Mouse (Mus musculus) forebrain, embryonic 12.5 days (tissue): ENCODE measurements at regions not wholly inside any gene's neighbourhood (a gene's known extent, or its start where the extent isn't known, plus 50 kb on each side); places are given as distances from the start of the nearest gene placed in this dataset.

Source experiments
- ATAC-seq: fragments of 200-750 bp; cut with Nextera tagmentation; 2 replicates; pipeline ENCODE4 v1.8.0; 2017; ENCODE audit warnings: moderate TSS enrichment; ENCODE audit not compliant: low FRiP score
- H3K27ac ChIP-seq: fragments of 300-500 bp; sonication (generic); 2 replicates; pipeline ENCODE4 v1.5.1; 2016; ENCODE audit warnings: mild to moderate bottlenecking
- H3K27me3 ChIP-seq: fragments of 300-500 bp; sonication (generic); 2 replicates; pipeline ENCODE4 v1.6.1; 2016; ENCODE audit warnings: mild to moderate bottlenecking
- H3K36me3 ChIP-seq: fragments of 300-500 bp; sonication (generic); replicated peaks from 2 replicates; pipeline ENCODE4 v1.6.1; 2016; ENCODE audit warnings: mild to moderate bottlenecking
- H3K4me1 ChIP-seq: fragments of 300-500 bp; sonication (generic); 2 replicates; pipeline ENCODE4 v1.6.1; 2016
- H3K4me2 ChIP-seq: fragments of 300-500 bp; sonication (generic); 2 replicates; pipeline ENCODE4 v1.6.1; 2016; ENCODE audit warnings: mild to moderate bottlenecking, moderate library complexity
- H3K4me3 ChIP-seq: fragments of 300-500 bp; sonication (generic); replicated peaks from 2 replicates; pipeline ENCODE4 v1.5.1; 2016; ENCODE audit warnings: mild to moderate bottlenecking
- H3K9ac ChIP-seq: fragments of 300-500 bp; sonication (generic); 2 replicates; pipeline ENCODE4 v1.6.1; 2016; ENCODE audit warnings: mild to moderate bottlenecking
- H3K9me3 ChIP-seq: fragments of 300-500 bp; sonication (generic); 2 replicates; pipeline ENCODE4 v1.6.1; 2016
- WGBS: fragments of 180-500 bp; shearing (Covaris S2); methylation state at CpG from one replicate; pipeline ENCODE4 v1.1.7; 2016; 5-methylcytosine and 5-hydroxymethylcytosine counted together

- Histone ChIP-seq H3K9me3 (no peaks in the 10 kb centered on the region), H3K27ac (no peak overlapping the region), H3K4me2 (no peak overlapping the region), H3K4me1 (no peaks in the 10 kb centered on the region), H3K9ac (peak overlapping the region; percentile 18; the same call in 1 of the 2 replicates), H3K4me3 (no peak overlapping the region), H3K36me3 (no peaks in the 10 kb centered on the region), H3K27me3 (peaks cover 11% of the 10 kb centered on the region; the same call in 1 of the 2 replicates)
- no peak for ATAC-seq
- 79% methylated on average over 10 of the region's 10 CpGs for WGBS
Observed at GRCm38 (mm10) chr4:154756740-154757446, 80.4 kb upstream of the Ttc34 start.

GRCm38 (mm10) chr4:154759881-154760280 lies 77.4 kb upstream of the Ttc34 start:
- no peak overlapping the region for H3K4me2 ChIP-seq
- no peak overlapping the region for H3K27ac ChIP-seq
- no peaks in the 10 kb centered on the region for H3K36me3 ChIP-seq
- 85% methylated on average over 1 of the region's 1 CpGs for WGBS
- no peaks in the 10 kb centered on the region for H3K4me1 ChIP-seq
- H3K9ac ChIP-seq: no peak overlapping the region
- H3K4me3 ChIP-seq: no peak overlapping the region
- no peaks in the 10 kb centered on the region for H3K9me3 ChIP-seq
- ATAC-seq: no peak
- H3K27me3 ChIP-seq: peaks cover 6% of the 10 kb centered on the region; the same call in 1 of the 2 replicates

DNA sequence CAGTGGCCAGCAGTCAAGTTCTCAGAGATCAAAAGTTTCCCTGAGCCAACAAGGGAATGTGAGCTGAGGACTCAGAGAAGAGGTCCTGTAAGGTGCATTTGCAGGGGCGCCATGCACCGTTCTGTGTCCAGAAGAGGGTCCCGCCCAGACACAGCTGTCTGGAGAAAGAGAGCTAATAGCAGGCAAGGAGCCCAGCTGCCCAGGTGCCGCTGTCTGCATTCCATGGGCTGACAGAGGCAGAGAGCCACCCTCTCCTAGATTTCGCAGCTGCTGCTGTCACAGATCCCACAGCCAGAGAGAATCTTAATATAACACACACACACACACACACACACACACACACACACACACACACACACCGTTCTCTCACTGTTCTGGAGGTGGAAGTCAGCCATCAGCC lies 73.0 kb upstream of the Ttc34 start:
- no peak overlapping the region for H3K9ac ChIP-seq

DNA sequence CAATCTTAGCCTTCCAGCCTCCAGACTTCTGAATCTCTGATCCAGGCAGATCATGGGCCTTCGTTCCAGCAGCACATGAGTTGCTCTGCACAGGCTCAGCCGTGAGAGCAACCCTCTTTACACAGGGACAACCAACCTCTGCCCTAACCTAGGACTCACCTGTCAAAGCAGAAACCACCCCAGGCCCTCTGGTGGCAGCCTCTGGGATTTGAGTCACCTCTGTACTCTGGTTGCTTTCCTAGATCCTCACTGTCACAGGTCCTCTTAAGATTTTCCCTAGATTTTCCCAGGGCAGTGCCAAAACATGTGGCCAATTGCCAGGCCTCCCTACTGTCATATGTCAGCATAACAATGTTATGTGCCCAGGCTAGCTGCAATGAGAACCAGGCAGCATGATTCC lies 71.1 kb upstream of the Ttc34 start:
- 59% methylated on average over 2 of the region's 2 CpGs for WGBS
- H3K4me3 ChIP-seq: no peak overlapping the region
- peaks cover 2% of the 10 kb centered on the region; the same call in 1 of the 2 replicates for H3K4me1 ChIP-seq
- no peak overlapping the region for H3K4me2 ChIP-seq
- H3K27me3 ChIP-seq: peaks cover 9% of the 10 kb centered on the region; the same call in 1 of the 2 replicates
- no peak for ATAC-seq
- no peaks in the 10 kb centered on the region for H3K36me3 ChIP-seq
- H3K27ac ChIP-seq: no peak overlapping the region
- no peaks in the 10 kb centered on the region for H3K9me3 ChIP-seq
- no peak overlapping the region for H3K9ac ChIP-seq

More for the DNA sequence above, 73.0 kb upstream of the Ttc34 start:
- H3K36me3 ChIP-seq: no peaks in the 10 kb centered on the region
- no peak overlapping the region for H3K27ac ChIP-seq
- H3K4me2 ChIP-seq: no peak overlapping the region
- no peaks in the 10 kb centered on the region for H3K9me3 ChIP-seq
- H3K27me3 ChIP-seq: peaks cover 9% of the 10 kb centered on the region; the same call in 1 of the 2 replicates
- H3K4me1 ChIP-seq: no peaks in the 10 kb centered on the region
- 71% methylated on average over 6 of the region's 6 CpGs for WGBS
- ATAC-seq: no peak
- H3K4me3 ChIP-seq: no peak overlapping the region

DNA sequence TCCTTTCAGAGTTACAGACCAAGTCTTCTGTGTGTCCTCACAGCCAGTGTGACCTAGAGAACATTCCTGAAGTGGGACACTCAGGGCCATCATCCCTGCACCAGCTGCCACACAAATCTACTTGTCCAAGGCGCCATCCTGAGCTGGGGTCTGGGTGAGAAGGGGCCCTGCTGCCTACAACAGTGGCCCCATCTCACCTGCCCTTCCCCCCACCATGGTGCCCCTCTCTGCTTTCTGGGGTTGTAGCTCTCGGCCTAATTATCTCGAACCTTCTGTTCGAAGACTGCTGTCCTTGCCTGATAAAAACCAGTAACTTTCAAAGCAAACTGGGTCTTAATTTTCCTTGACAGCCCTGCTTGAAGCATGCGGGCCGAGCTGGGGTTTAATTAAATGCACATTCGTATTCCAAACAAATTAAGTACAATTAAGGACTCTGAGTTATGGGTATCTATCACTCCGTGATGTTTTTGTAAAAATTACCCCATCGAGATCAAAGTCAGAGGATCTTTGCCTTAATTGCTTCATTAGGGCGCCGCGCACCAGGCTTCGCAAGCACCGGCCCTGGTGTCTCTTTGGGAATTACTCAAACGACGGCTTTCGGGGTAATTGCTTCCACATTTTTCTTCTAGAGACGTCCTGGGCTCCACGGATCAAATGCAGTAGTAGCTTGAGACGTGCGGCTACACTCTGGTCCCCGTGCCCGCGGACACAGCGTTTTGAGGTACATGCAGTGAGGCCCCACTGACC lies 65.8 kb upstream of the Ttc34 start:
- Histone ChIP-seq H3K27ac (no peak overlapping the region), H3K4me3 (no peak overlapping the region), H3K9ac (no peak overlapping the region), H3K4me2 (no peak overlapping the region), H3K4me1 (peaks cover 6% of the 10 kb centered on the region; the same call in 1 of the 2 replicates), H3K9me3 (no peaks in the 10 kb centered on the region), H3K27me3 (peaks cover 19% of the 10 kb centered on the region), H3K36me3 (no peaks in the 10 kb centered on the region)
- 34% methylated on average over 25 of the region's 25 CpGs for WGBS
- ATAC-seq: no peak; the same call in 1 of the 2 replicates

- H3K9me3 ChIP-seq: no peaks in the 10 kb centered on the region
- no peak overlapping the region for H3K4me2 ChIP-seq
- H3K27me3 ChIP-seq: peaks cover 16% of the 10 kb centered on the region
- 83% methylated on average over 4 of the region's 4 CpGs for WGBS
- no peak overlapping the region for H3K9ac ChIP-seq
- ATAC-seq: no peak
- H3K36me3 ChIP-seq: no peaks in the 10 kb centered on the region
- H3K4me3 ChIP-seq: no peak overlapping the region
- H3K27ac ChIP-seq: no peak overlapping the region
- peaks cover 6% of the 10 kb centered on the region; the same call in 1 of the 2 replicates for H3K4me1 ChIP-seq
Observed at GRCm38 (mm10) chr4:154772077-154772462, 65.2 kb upstream of the Ttc34 start.

- Histone ChIP-seq H3K9me3 (no peaks in the 10 kb centered on the region), H3K36me3 (no peaks in the 10 kb centered on the region), H3K9ac (no peak overlapping the region), H3K27me3 (peaks cover 12% of the 10 kb centered on the region), H3K4me2 (no peak overlapping the region), H3K4me3 (no peak overlapping the region), H3K27ac (no peak overlapping the region), H3K4me1 (peaks cover 6% of the 10 kb centered on the region; the same call in 1 of the 2 replicates)
- no peak for ATAC-seq
- 84% methylated on average over 3 of the region's 3 CpGs for WGBS
Observed at GRCm38 (mm10) chr4:154773830-154774229, 63.4 kb upstream of the Ttc34 start.

- Histone ChIP-seq H3K9me3 (no peaks in the 10 kb centered on the region), H3K4me2 (no peak overlapping the region), H3K36me3 (no peaks in the 10 kb centered on the region), H3K4me3 (no peak overlapping the region), H3K27me3 (peaks cover 12% of the 10 kb centered on the region), H3K27ac (no peak overlapping the region), H3K9ac (no peak overlapping the region), H3K4me1 (peaks cover 6% of the 10 kb centered on the region; the same call in 1 of the 2 replicates)
- 56% methylated on average over 2 of the region's 2 CpGs for WGBS
- ATAC-seq: no peak
Observed at GRCm38 (mm10) chr4:154774332-154774731, 62.9 kb upstream of the Ttc34 start.

DNA sequence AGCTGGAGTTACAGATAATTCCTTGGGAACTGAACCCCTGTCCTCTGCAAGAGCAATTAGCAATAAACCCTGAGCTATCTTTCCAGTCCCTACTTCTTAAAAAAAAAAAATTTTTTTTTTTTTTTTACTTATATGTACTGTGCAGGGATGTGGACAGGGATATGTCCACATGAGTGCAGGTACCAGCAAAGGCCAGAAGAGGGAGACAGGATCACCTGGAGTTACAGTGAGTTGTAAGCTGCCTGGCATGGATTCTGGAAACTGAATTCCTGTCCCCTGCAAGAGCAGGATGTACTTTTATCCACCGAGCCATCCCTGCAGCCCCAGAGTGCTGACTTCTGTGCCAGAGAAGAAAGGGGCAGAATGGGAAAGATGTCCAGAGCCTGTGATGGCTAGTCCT lies 58.4 kb upstream of the Ttc34 start:
- Histone ChIP-seq H3K9me3 (no peaks in the 10 kb centered on the region), H3K4me2 (no peak overlapping the region), H3K27me3 (peaks cover 11% of the 10 kb centered on the region), H3K36me3 (no peaks in the 10 kb centered on the region), H3K9ac (no peak overlapping the region), H3K4me1 (peaks cover 4% of the 10 kb centered on the region; the same call in 1 of the 2 replicates), H3K27ac (no peak overlapping the region), H3K4me3 (no peak overlapping the region)
- WGBS: 85% methylated on average over 1 of the region's 1 CpGs
- ATAC-seq: no peak

GRCm38 (mm10) chr4:154781391-154781790 lies 55.9 kb upstream of the Ttc34 start:
- no peaks in the 10 kb centered on the region for H3K36me3 ChIP-seq
- 45% methylated on average over 11 of the region's 11 CpGs for WGBS
- no peak for ATAC-seq
- no peak overlapping the region for H3K9ac ChIP-seq
- H3K9me3 ChIP-seq: no peaks in the 10 kb centered on the region
- no peak overlapping the region for H3K27ac ChIP-seq
- H3K27me3 ChIP-seq: peaks cover 24% of the 10 kb centered on the region
- H3K4me1 ChIP-seq: peaks cover 10% of the 10 kb centered on the region; the same call in 1 of the 2 replicates
- H3K4me3 ChIP-seq: no peak overlapping the region
- no peak overlapping the region for H3K4me2 ChIP-seq

DNA sequence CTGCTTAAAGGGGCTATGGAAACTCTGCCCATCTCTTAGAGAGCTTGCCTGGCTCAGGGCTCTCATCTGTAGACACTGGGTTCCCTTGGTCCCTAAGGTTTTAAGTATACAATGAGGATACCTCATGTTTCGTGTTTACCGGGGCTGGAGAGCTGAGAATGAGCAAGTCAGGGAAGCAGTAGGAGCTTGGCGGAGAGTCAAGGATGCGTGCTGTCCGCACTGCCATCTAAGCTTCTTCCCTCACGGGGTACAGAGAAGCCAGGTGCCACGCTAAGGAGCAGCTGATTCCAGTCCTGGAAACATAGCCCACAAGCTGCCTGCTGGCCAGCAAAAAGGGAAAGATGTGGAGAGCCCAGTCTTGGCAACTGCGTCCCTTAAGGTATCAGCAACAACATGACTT lies 55.0 kb upstream of the Ttc34 start:
- 90% methylated on average over 8 of the region's 8 CpGs for WGBS
- no peak overlapping the region for H3K27ac ChIP-seq

DNA sequence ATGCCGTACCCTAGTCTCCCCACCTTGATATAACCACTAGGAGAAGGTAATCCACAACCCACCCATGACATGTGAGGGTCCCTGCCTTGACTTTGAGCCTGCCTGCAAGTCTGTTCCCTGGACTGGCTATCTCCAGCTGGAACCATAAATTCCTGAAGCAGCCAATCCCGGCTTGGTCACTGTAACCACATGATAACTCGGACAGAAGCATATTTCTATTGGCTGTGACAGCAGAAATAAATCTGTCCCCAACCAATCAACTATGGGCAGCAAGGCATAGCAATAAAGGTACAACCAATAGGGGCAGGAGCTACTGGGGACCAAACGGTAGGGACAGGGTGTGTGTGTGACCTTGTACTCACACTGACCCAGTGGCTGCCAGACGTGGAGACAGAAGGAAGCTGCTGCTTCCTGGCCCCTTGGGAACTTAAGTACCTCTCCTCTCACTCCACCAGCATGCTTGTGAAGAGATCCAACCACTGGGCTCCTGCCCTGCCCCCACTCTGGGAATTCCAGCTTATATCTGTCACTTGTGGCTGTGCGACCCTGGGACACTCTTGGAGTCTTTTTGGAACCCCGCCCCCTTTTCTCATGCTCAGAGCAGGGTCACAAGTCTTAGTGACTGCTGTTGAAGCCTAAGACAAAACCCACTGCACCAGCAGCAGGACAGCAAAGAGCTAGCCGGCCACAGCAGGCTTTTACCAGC lies 51.8 kb upstream of the Ttc34 start:
- ATAC-seq: no peak
- Histone ChIP-seq H3K4me1 (peaks cover 10% of the 10 kb centered on the region; the same call in 1 of the 2 replicates), H3K27ac (no peak overlapping the region), H3K27me3 (peaks cover 26% of the 10 kb centered on the region), H3K4me2 (no peak overlapping the region), H3K9ac (no peak overlapping the region), H3K36me3 (no peaks in the 10 kb centered on the region), H3K9me3 (no peaks in the 10 kb centered on the region), H3K4me3 (no peak overlapping the region)
- 64% methylated on average over 8 of the region's 8 CpGs for WGBS

More for the DNA sequence above, 55.0 kb upstream of the Ttc34 start:
- Histone ChIP-seq H3K27me3 (peaks cover 26% of the 10 kb centered on the region), H3K4me2 (no peak overlapping the region), H3K36me3 (no peaks in the 10 kb centered on the region), H3K9ac (no peak overlapping the region), H3K4me1 (peaks cover 10% of the 10 kb centered on the region; the same call in 1 of the 2 replicates), H3K4me3 (no peak overlapping the region), H3K9me3 (no peaks in the 10 kb centered on the region)
- ATAC-seq: no peak
